Mouse (Mus musculus) spleen, postnatal 10 days (tissue): ENCODE results near the gene Pom121l2.

Source experiments
- DNase-seq, 2 experiments: peaks; one replicate each; pipeline ENCODE4 v3.0.0; 2021 to 2022; ENCODE audit warnings: low spot score in 2 of 2

Pom121l2 gene

DNA sequence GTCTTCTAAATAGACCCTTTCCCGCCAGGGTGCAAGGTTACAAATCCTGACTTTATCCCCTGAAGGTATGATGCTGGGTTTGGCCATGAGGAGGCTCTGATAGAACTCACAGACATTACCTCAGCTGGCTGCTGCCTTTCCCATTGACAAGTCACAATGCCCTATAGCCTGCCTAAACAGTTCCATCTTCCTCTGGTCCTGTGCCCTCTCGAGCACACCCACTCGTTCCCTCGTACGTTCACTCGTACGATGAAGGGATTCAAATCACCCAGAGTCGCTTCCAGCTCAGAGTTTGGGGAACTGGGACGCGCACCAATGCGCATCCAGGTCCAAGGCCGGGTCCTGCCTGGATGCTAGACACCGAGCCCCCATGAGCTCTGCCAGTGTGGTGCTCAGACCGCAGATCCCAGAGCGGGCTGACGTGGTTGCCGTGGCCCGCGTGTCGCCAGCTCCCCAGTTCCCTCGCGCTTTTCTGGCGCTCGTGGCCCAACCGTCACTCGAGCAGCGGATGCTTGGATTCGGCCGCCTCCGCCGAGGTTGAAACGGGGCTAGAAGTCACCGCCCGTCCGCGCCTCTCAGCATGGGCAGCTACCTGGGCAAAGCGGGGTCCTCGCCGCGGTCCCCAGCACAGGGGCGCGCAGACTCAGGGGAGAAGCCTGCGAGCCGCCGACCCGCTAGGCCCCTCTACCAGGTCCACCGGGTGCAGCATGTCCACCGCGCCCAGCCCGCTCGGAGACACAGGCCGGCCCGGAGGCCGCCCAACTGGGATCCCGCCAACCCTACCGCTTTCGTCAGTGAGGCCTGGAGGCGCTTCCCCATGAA, at the start of gene Pom121l2:
Gene Pom121l2, plus strand, starts transcription at position 214 of the 822 bp plus-strand sequence.
- DNase-seq: peak in 1 of 2 experiments; percentile 36

- DNase-seq: no peak
Measured at GRCm38 (mm10) chr13:21931740-21932139, 49.3 kb upstream of the Pom121l2 start.

DNA sequence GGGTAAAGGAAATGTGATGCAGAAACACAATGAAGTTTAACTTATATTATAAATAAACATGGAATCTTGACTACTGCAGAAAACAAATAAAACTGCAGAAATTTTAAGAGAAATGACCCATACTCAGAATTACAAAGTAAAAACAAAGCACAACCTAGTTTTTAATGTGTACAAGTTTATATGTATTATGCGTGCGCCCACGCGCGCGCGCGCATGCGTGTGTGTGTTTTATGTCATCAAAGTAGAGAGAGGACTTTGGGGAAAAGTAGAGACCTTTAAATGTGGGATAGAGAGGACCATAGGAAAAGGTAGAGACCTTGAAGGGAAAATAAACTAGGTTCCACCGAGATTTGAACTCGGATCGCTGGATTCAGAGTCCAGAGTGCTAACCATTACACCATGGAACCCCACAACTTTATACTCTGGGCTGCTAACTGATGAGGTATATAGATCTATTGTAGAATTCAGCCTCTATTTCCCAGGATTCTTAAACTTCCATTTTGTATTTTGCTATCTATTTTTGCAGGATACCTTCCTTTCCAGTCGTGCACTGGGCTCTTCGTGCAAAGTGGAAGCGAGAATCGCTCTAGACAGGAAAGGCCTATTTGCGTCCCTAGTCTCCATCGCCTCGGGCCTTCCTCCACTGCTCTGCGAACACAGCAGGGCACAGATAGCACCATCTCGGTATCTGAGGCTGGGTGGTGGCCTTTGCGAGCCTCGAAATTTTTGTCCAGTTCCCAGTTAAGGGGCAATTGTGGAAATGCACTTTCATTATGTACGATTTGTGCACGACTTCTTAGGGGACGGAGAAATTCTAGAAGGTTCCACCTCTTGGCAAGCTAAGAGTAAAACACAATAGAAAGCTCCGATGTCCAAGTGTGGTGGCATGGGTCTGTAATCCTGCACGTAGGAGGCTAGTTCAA, 47.1 kb upstream of the Pom121l2 start:
- no peak for DNase-seq

GRCm38 (mm10) chr13:21934982-21935791, 45.8 kb upstream of the Pom121l2 start:
- DNase-seq: peak; percentile 59 to 84

DNA sequence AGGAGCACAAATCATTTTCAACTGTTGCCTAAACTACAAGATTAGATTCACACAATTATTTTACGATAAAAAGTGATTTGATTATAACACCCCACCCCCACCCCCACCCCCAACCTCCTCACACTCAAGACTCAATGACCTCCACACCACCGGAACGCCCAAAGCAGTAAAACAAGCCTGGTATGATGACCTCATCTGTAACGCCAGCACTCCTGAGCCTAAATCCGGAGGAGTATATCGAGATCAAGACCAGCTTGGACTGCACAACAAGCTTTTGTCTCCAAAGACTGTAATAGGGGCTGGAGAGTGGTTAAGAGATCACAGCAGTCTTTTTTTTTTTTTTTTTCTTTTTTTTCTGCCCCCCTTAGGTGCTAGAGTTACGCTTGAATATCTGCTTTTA, 45.2 kb upstream of the Pom121l2 start:
- no peak for DNase-seq

DNA sequence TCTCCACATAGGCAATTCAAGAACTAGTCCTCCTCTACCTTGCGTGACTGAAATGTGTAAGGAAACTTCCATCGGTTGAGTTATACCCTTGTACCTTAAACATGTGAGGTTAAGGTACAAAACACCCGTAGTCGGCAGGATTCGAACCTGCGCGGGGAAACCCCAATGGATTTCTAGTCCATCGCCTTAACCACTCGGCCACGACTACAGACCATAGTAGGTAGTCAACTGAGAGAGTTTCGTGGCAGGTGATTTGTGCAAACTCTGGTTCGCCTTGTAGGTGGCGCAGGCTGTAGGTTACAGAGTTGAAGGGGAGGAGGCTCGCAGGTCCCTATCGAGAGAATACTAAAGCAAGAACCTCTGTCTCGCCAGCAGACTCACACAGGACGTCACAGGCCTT, 44.0 kb upstream of the Pom121l2 start:
- DNase-seq: peak; percentile 85 to 86

DNA sequence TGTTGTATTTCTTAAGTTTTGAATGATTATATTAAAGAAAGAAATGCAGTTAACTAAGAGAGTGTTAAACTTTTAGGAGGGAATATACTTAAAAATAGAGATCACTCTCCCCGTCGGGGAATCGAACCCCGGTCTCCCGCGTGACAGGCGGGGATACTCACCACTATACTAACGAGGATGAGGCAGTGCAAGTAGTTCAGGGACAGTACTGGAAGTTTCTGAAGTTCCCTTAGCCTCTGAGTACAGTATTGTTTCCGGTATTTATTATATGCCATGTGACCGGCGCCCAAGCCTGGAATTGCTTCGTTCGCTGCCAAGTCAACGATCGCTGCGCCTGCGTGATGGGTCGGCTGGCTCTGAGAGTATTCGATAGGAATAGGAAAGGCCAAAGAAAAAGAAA, 40.8 kb upstream of the Pom121l2 start:
- DNase-seq: peak; percentile 81 to 87

GRCm38 (mm10) chr13:21940811-21941321, 40.1 kb upstream of the Pom121l2 start:
- peak; percentile 64 to 80 for DNase-seq

DNA sequence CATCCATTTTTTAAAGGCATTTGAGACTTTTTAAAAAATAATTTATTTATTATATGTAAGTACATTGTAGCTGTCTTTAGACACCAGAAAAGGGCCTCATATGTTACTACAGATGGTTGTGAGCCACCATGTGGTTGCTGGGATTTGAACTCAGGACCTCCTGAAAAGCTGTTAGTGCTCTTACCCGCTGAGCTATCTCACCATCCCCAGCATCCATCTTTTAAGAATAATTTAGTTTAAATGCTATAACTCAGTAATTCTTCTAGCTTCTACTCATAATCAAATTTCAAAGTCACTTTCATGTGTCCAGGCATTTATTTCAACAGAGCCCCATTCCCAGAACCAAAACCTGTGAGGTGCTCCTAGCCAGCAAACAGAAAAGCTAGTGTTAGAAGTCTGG, 37.4 kb upstream of the Pom121l2 start:
- no peak for DNase-seq

- DNase-seq: no peak
Measured at GRCm38 (mm10) chr13:21944592-21944925, 36.4 kb upstream of the Pom121l2 start.

- DNase-seq: peak; percentile 60 to 76
Measured at GRCm38 (mm10) chr13:21944926-21945740, 35.9 kb upstream of the Pom121l2 start, which contains the start of gene Zfp184. Gene Zfp184, plus strand, starts transcription at chr13:21945094.

GRCm38 (mm10) chr13:21969269-21969668, 11.7 kb upstream of the Pom121l2 start:
- no peak for DNase-seq

GRCm38 (mm10) chr13:21969816-21970215, 11.2 kb upstream of the Pom121l2 start:
- DNase-seq: no peak

- no peak for DNase-seq
Measured at GRCm38 (mm10) chr13:21971641-21972040, 9.4 kb upstream of the Pom121l2 start.

- peak; percentile 86 to 95 for DNase-seq
Measured at GRCm38 (mm10) chr13:21974221-21974725, 6.7 kb upstream of the Pom121l2 start.

GRCm38 (mm10) chr13:21974726-21975473, 6.1 kb upstream of the Pom121l2 start:
- DNase-seq: peak; percentile 70 to 78

- DNase-seq: no peak
Measured at GRCm38 (mm10) chr13:21981803-21982193, 804 bp downstream of the Pom121l2 start.

DNA sequence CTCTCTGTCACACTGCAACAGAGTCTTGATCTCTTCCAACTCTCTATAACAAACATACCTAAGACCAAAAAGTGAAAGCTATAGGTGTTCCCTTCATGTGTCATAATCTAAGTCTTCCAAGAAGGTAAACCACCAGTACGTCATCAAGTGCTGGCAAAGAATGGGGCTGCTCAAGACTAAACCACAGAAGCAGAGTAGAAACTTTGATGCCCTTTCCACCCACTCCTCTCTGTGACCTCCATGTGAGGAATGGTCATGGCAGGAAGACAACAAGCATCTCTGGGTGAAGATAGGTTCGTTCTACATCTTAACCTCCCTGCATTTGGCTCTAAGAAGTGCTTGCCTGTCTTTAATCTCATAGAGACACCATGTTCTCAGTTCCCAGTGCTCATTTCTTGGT, 3.5 kb downstream of the Pom121l2 start:
- no peak for DNase-seq

DNA sequence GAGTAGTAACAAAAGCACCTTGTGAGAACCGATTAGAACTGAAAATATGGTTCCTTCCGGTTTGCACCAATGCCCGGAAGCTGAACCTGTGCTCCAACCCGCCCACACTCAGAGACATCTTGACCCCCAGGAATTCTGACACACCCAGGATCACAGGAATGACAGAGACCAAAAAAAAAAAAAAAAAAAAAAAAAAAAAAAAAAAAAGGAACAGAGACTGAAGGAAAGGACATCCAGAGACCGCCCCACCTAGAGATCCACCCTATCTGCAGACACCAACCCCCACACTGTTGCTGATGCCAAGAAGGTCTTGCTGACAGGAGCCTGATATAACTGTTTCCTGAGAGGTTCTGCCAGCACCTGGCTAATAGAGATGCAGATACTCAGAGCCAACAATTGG, 11.6 kb downstream of the Pom121l2 start:
- DNase-seq: no peak
